ENCODE assay signal across 11 mouse cellular contexts in genomic region chr16:95739522-95739921, GRCm38 (mm10). TPM values are rescaled to one million over a fixed set of nuclear protein-coding genes. Genes with fewer than 3 reads are reported as not detected.
DNase-seq lines count a peak whose midpoint lies in the region; ATAC-seq and TF ChIP-seq lines count a peak whose summit lies in the region.
"Had no signal": no experiment of that assay in that cellular context is flagged by ENCODE, and none has a peak within 500 bp of the region (broad histone marks: within the 10 kb centered on the region; RNA-seq: fewer than 3 reads in every experiment).

No protein-coding gene starts in this region.

- ATAC-seq in forebrain, embryonic 16.5 days, result peak; percentile 50; the same call in 1 of the 2 replicates
- ATAC-seq in forebrain, embryonic 11.5 days (replicated peaks; ENCODE audit: low FRiP score), result no peak
- ATAC-seq in midbrain, embryonic 14.5 days (ENCODE audit: low FRiP score, low TSS enrichment), result no peak
- ATAC-seq: CD4-positive, CD25-positive, alpha-beta regulatory T cell, adult 4 months had no signal

- no peak overlapping the region for H3K4me2 ChIP-seq in forebrain, embryonic 16.5 days (ENCODE audit: low read length)
- no peak overlapping the region for H3K4me2 ChIP-seq in forebrain, embryonic 11.5 days (ENCODE audit: low read depth, low read length, severe bottlenecking)
- H3K4me2 ChIP-seq in midbrain, embryonic 14.5 days (ENCODE audit: low read length), result no peak overlapping the region
- H3K4me2 ChIP-seq: lung, embryonic 14.5 days had no signal

- H3K27me3 ChIP-seq in forebrain, embryonic 16.5 days (replicated peaks; ENCODE audit: control insufficient read depth, insufficient read depth, low read length), result no peaks in the 10 kb centered on the region
- no peaks in the 10 kb centered on the region for H3K27me3 ChIP-seq in forebrain, embryonic 11.5 days (ENCODE audit: control insufficient read depth, insufficient read depth, low read length)
- H3K27me3 ChIP-seq in midbrain, embryonic 14.5 days (ENCODE audit: control insufficient read depth, insufficient read depth, low read length), result no peaks in the 10 kb centered on the region

- H3K4me1 ChIP-seq in forebrain, embryonic 16.5 days (replicated peaks; ENCODE audit: control insufficient read depth, insufficient read depth, low read length), result peaks cover 2% of the 10 kb centered on the region; the same call in 1 of the 2 replicates
- H3K4me1 ChIP-seq in forebrain, embryonic 11.5 days (replicated peaks; ENCODE audit: control insufficient read depth, insufficient read depth, low read length), result no peaks in the 10 kb centered on the region
- H3K4me1 ChIP-seq in midbrain, embryonic 14.5 days (ENCODE audit: control insufficient read depth, insufficient read depth, low read length), result no peaks in the 10 kb centered on the region

- H3K27ac ChIP-seq in forebrain, embryonic 16.5 days (ENCODE audit: low read length), result no peak overlapping the region
- no peak overlapping the region for H3K27ac ChIP-seq in forebrain, embryonic 11.5 days (ENCODE audit: low read depth, low read length)
- H3K27ac ChIP-seq in layer of hippocampus, adult 2 months, result peak overlapping the region; percentile 84
- no peak overlapping the region for H3K27ac ChIP-seq in midbrain, embryonic 14.5 days (replicated peaks; ENCODE audit: low read depth, low read length)
- no peak overlapping the region for H3K27ac ChIP-seq in gastrocnemius, adult 2 months

- H3K9me3 ChIP-seq in forebrain, embryonic 16.5 days (ENCODE audit: control insufficient read depth, low read length), result no peaks in the 10 kb centered on the region
- H3K9me3 ChIP-seq in forebrain, embryonic 11.5 days (ENCODE audit: control insufficient read depth, low read length), result no peaks in the 10 kb centered on the region
- H3K9me3 ChIP-seq in midbrain, embryonic 14.5 days (ENCODE audit: control insufficient read depth, low read length), result no peaks in the 10 kb centered on the region

- 40% methylated on average over 6 of the region's 6 CpGs for WGBS in forebrain, embryonic 16.5 days
- WGBS in forebrain, embryonic 11.5 days, result 63% methylated on average over 6 of the region's 6 CpGs
- 43% methylated on average over 6 of the region's 6 CpGs for WGBS in midbrain, embryonic 14.5 days

- no peak for TF ChIP-seq CTCF in layer of hippocampus, adult 2 months (conservative IDR thresholded peaks at IDR 0.05)
- no peak for TF ChIP-seq CTCF in gastrocnemius, adult 2 months (IDR thresholded peaks at IDR 0.05)

- no peak overlapping the region for H3K9ac ChIP-seq in forebrain, embryonic 16.5 days (replicated peaks; ENCODE audit: low read depth, low read length)
- no peak overlapping the region for H3K9ac ChIP-seq in forebrain, embryonic 11.5 days (ENCODE audit: low read length)
- no peak overlapping the region for H3K9ac ChIP-seq in midbrain, embryonic 14.5 days (replicated peaks; ENCODE audit: low read length)
- H3K9ac ChIP-seq: lung, embryonic 14.5 days had no signal

- no peak for DNase-seq in forebrain, embryonic 11.5 days (ENCODE audit: low spot score)
- peak; percentile 34 for DNase-seq in ZHBTc4 (ENCODE audit: low read depth, low spot score)
- peak; percentile 46 to 72 for DNase-seq in layer of hippocampus, adult 2 months (ENCODE audit: low spot score in 2 of 2)
- peak; percentile 45 for DNase-seq in midbrain, embryonic 14.5 days
- DNase-seq in gastrocnemius, adult 2 months, result no peak
- DNase-seq in heart, postnatal 4 days, result no peak
- DNase-seq in adrenal gland, adult 8-10 months, result no peak
- DNase-seq: lung, embryonic 14.5 days; thymus, adult 2 months had no signal

- H3K4me3 ChIP-seq in forebrain, embryonic 16.5 days (replicated peaks; ENCODE audit: low read length), result no peak overlapping the region
- no peak overlapping the region for H3K4me3 ChIP-seq in forebrain, embryonic 11.5 days (ENCODE audit: low read depth, low read length)
- H3K4me3 ChIP-seq in layer of hippocampus, adult 2 months, result no peak overlapping the region
- H3K4me3 ChIP-seq in midbrain, embryonic 14.5 days (replicated peaks; ENCODE audit: low read depth, low read length), result no peak overlapping the region
- H3K4me3 ChIP-seq in gastrocnemius, adult 2 months, result no peak overlapping the region

- H3K36me3 ChIP-seq in forebrain, embryonic 16.5 days (ENCODE audit: control insufficient read depth, insufficient read depth), result no peaks in the 10 kb centered on the region
- H3K36me3 ChIP-seq in forebrain, embryonic 11.5 days (ENCODE audit: control insufficient read depth, insufficient read depth, low read length), result no peaks in the 10 kb centered on the region
- H3K36me3 ChIP-seq in midbrain, embryonic 14.5 days (ENCODE audit: control insufficient read depth, insufficient read depth, low read length), result no peaks in the 10 kb centered on the region

- intact Hi-C loops in gastrocnemius, adult 2 months (cut with DNase I), result no loop called here

RNA-seq across cellular contexts. Expression of gene Ets2, which starts 37.6 kb away (rescaled TPM):
- 19.0 and 20.9 TPM in 2 replicates for polyA plus RNA-seq in forebrain, embryonic 16.5 days (2015; fragmentation: Nextera tagmentation; extraction: Ambion mirVana)
- polyA plus RNA-seq in forebrain, embryonic 11.5 days (2014; fragmentation: Nextera tagmentation; extraction: Ambion mirVana), result 15.6 and 16.1 TPM in 2 replicates
- total RNA-seq in layer of hippocampus, adult 2 months (2021), result 10 to 100 TPM; 70.3 to 77.0 TPM
- polyA plus RNA-seq in midbrain, embryonic 14.5 days (2014; fragmentation: Nextera tagmentation; extraction: Ambion mirVana), result 11.9 and 12.4 TPM in 2 replicates
- total RNA-seq in gastrocnemius, adult 2 months (2021), result 10 to 100 TPM; 22.7 to 41.9 TPM
- total RNA-seq in heart, postnatal 4 days (2021), result 100 to 1,000 TPM; 106 to 110 TPM
- total RNA-seq in adrenal gland, adult 8-10 months (2022), result 10 to 100 TPM; 44.7 to 78.5 (median 58.4) TPM

Comparison
In these comparisons a context has a peak if more than half of its experiments do, and no peak if none do; other contexts are left out.
1. DNase-seq: peak in ZHBTc4 (single experiment), layer of hippocampus, adult 2 months (2 of 2) and midbrain, embryonic 14.5 days (single experiment); none in forebrain, embryonic 11.5 days (single experiment), gastrocnemius, adult 2 months (single experiment), heart, postnatal 4 days (single experiment) and adrenal gland, adult 8-10 months (single experiment).